Mouse (Mus musculus): ENCODE results near the gene Nfyb.

GRCm38 (mm10) chr10:82755213-82755890 is 8.6 kb downstream of the Nfyb start:
- TF ChIP-seq POLR2AphosphoS2 (IDR thresholded peaks at IDR 0.05; ENCODE audit: low read depth, low read length) (no peak), ZMIZ1 (IDR thresholded peaks at IDR 0.05; ENCODE audit: low read depth, low read length) (no peak), POLR2A (IDR thresholded peaks at IDR 0.05; ENCODE audit: low read depth, low read length) (no peak), CTCF (conservative IDR thresholded peaks at IDR 0.05 in 1 of 2, IDR thresholded peaks at IDR 0.05 in 1 of 2; ENCODE audit: low read depth in 2 of 2, low read length in 2 of 2) (no peak), USF2 (conservative IDR thresholded peaks at IDR 0.05; ENCODE audit: low read depth, low read length) (no peak), NELFE (IDR thresholded peaks at IDR 0.05; ENCODE audit: low read depth, low read length) (no peak), TBP (conservative IDR thresholded peaks at IDR 0.05; ENCODE audit: low read depth, low read length) (no peak), EP300 (IDR thresholded peaks at IDR 0.05; ENCODE audit: low read length) (no peak)

All from CH12.LX (cell line).